Mouse (Mus musculus) olfactory bulb, adult 2 months (tissue): ENCODE measurements at regions not wholly inside any gene's neighbourhood (a gene's known extent, or its start where the extent isn't known, plus 50 kb on each side); places are given as distances from the start of the nearest gene placed in this dataset.

ENCODE experiments used
- CTCF ChIP-seq: fragments of 200-500 bp; IDR thresholded peaks from 2 replicates; pipeline ENCODE4 v1.5.1; 2012; ENCODE audit warnings: low read depth, mild to moderate bottlenecking, low read length, moderate library complexity; ENCODE audit not compliant: insufficient read depth
- POLR2A ChIP-seq: fragments of 200-500 bp; IDR thresholded peaks from 2 replicates; pipeline ENCODE4 v1.6.1; 2012; ENCODE audit warnings: mild to moderate bottlenecking, low read depth, low read length, moderate library complexity; ENCODE audit not compliant: insufficient read depth

DNA sequence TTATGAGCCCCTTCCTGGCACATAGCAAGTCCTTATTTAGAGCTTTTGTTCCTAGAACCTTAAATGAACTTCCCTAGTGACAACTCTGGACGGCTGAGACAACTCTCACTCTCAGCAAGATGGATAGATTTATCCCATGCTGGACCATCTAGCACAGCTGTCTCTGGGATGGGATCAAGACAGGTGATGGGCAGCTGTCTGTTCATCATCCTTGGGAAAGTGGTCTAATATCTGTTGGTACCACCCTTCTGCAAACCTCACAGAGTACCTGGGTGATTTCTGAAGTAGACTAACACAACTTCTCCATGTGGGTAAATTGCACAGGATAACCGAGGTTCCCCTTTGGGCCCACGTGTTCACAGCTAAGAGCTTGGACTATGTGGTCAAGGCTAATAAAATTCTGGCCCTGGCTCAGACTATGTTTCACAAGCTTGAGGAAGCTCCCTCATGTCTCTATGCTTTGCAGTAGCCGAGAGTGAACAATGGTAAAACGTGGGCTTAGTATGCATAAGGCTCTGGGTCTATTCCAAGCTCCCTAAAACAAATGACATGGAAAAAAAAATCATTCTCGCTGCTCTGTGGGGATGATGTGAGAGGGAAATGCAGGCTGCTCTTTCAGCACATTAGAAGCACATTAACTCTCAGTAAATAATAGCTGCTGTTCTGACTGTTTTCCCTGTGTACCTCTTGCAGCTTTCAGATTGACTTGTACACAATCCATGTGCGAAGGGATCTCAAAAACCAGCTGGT lies 135.1 kb upstream of the 1700056E22Rik start:
- no peak for TF ChIP-seq CTCF
- no peak for TF ChIP-seq POLR2A
